Mouse (Mus musculus) stomach, postnatal 0 days (tissue): ENCODE data around the gene Lman2l. TPM values are rescaled to one million over a fixed set of nuclear protein-coding genes. Genes with fewer than 3 reads are reported as not detected.

ENCODE experiments used
- ATAC-seq: fragments of 200-750 bp; cut with Nextera tagmentation; 2 replicates; pipeline ENCODE4 v1.8.0; 2017; ENCODE audit not compliant: low FRiP score, low TSS enrichment
- DNase-seq: peaks from one replicate; pipeline ENCODE4 v3.0.0-alpha.2; 2016; ENCODE audit warnings: low spot score
- H3K27ac ChIP-seq: fragments of 300-500 bp; sonication (generic); replicated peaks from 2 replicates; pipeline ENCODE4 v1.5.1; 2014; ENCODE audit warnings: mild to moderate bottlenecking, control low read depth
- H3K27me3 ChIP-seq: fragments of 300-500 bp; sonication (generic); 2 replicates; pipeline ENCODE4 v1.6.1; 2014; ENCODE audit warnings: low read length; ENCODE audit not compliant: control insufficient read depth, insufficient read depth
- H3K36me3 ChIP-seq: fragments of 300-500 bp; sonication (generic); 2 replicates; pipeline ENCODE4 v1.6.1; 2014; ENCODE audit warnings: low read length, mixed read lengths; ENCODE audit not compliant: control insufficient read depth, insufficient read depth
- H3K4me1 ChIP-seq: fragments of 300-500 bp; sonication (generic); replicated peaks from 2 replicates; pipeline ENCODE4 v1.6.1; 2014; ENCODE audit warnings: antibody characterized with exemption; ENCODE audit not compliant: control insufficient read depth, insufficient read depth
- H3K4me2 ChIP-seq: fragments of 300-500 bp; sonication (generic); replicated peaks from 2 replicates; pipeline ENCODE4 v1.6.1; 2014; ENCODE audit warnings: low read depth, mild to moderate bottlenecking, control low read depth, moderate library complexity
- H3K4me3 ChIP-seq: fragments of 300-500 bp; sonication (generic); 2 replicates; pipeline ENCODE4 v1.5.1; 2014; ENCODE audit warnings: low read depth, low read length, control low read depth
- H3K9ac ChIP-seq: fragments of 300-500 bp; sonication (generic); 2 replicates; pipeline ENCODE4 v1.6.1; 2014; ENCODE audit warnings: mild to moderate bottlenecking, low read length, control low read depth, mixed read lengths
- H3K9me3 ChIP-seq: fragments of 300-500 bp; sonication (generic); 2 replicates; pipeline ENCODE4 v1.6.1; 2016; ENCODE audit warnings: low read length; ENCODE audit not compliant: control insufficient read depth
- CTCF ChIP-seq: IDR thresholded peaks from 2 replicates; pipeline ENCODE4 v1.5.1; 2016; ENCODE audit warnings: antibody characterized with exemption, low read depth, mild to moderate bottlenecking, moderate library complexity
- EP300 ChIP-seq: optimal IDR thresholded peaks from 2 replicates; pipeline ENCODE3; 2016; ENCODE audit warnings: antibody characterized with exemption
- WGBS: fragments of 180-500 bp; shearing (Covaris S2); extraction: QIAGEN DNeasy Blood & Tissue Kit; methylation state at CpG from one replicate; pipeline ENCODE4 v1.1.7; 2014; 5-methylcytosine and 5-hydroxymethylcytosine counted together
- polyA plus RNA-seq: library from polyadenylated mRNA; unstranded; fragments of >200 nt; fragmentation: Nextera tagmentation; extraction: Ambion mirVana; gene quantifications from 2 replicates; pipeline ENCODE4 v1.2.1, GENCODE M21; 2015

Lman2l gene
- polyA plus RNA-seq, 1 experiment from 2014 or later: 16.5 TPM

DNA sequence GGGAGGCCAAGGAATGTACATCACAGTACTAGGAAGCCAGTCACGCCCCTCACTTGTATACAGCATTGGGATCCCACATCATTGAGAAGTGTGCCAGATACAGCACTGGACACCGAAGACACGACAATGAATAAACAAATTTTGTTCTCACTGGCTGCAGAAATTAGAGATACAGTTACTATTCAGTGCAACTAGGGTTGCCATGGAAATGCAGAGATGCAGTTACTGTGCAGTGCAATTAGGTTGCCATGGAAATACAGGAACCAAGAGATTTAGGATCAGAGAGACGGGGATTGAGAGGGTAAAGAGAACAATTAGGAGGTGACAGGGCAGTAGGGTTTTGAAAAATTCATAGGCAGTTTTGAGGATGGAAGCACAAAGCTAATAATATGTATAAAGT is 43.6 kb downstream of the Lman2l start:
- Histone ChIP-seq H3K4me2 (no peak overlapping the region), H3K9me3 (no peaks in the 10 kb centered on the region), H3K27me3 (no peaks in the 10 kb centered on the region), H3K9ac (no peak overlapping the region), H3K4me3 (no peak overlapping the region), H3K27ac (no peak overlapping the region), H3K4me1 (no peaks in the 10 kb centered on the region), H3K36me3 (no peaks in the 10 kb centered on the region)
- no peak for TF ChIP-seq EP300
- TF ChIP-seq CTCF: no peak
- ATAC-seq (no peak), DNase-seq (no peak)
- WGBS: 49% methylated on average over 4 of the region's 4 CpGs

DNA sequence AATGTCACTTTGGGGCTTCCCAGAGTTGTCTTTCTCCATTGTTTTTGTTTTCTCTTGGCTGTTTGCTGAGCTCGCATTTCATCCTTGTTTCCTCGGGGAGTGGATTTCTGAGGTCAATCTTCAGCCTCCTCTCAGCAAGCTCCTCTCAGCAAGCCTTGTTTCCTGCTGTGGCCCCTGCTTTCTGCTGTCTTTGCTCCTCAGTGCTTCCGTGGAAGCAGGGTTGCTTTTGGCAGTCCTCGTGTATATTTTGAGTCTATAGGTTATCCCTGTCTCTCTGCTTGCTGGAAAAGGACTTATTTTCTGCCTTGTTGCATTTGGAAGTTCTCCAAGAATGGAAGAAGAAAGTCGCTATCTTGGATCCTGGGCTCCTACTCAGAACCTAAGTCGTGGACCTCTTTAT is 48.0 kb downstream of the Lman2l start:
- H3K36me3 ChIP-seq: no peaks in the 10 kb centered on the region
- ATAC-seq (no peak), DNase-seq (no peak)
- no peak for TF ChIP-seq EP300
- TF ChIP-seq CTCF: no peak
- H3K27me3 ChIP-seq: no peaks in the 10 kb centered on the region
- H3K4me2 ChIP-seq: no peak overlapping the region
- no peaks in the 10 kb centered on the region for H3K4me1 ChIP-seq
- H3K9me3 ChIP-seq: no peaks in the 10 kb centered on the region
- H3K27ac ChIP-seq: no peak overlapping the region
- WGBS: 15% methylated on average over 6 of the region's 6 CpGs
- no peak overlapping the region for H3K9ac ChIP-seq
- H3K4me3 ChIP-seq: no peak overlapping the region

DNA sequence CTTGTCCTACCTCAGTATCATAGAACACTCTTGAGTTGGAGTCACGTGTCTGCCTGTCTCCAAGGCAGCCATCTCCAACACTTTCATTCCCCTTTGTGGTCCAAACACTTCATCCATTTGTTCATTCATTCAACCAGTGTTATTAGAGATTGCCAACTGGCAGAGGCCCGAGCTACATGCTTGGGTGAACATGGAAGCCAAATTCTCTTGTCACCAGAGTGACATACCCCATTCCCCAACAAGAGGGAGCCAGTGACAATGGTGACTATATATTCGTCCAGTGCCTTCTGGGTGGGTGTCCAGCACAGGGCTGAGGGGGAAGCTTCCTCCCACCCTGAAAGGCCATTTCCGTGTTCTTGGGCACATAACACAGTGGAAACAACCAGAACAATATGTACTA is 65.5 kb downstream of the Lman2l start:
- H3K4me3 ChIP-seq: no peak overlapping the region
- H3K4me1 ChIP-seq: no peaks in the 10 kb centered on the region
- WGBS: 69% methylated on average over 4 of the region's 4 CpGs
- no peaks in the 10 kb centered on the region for H3K27me3 ChIP-seq
- H3K9ac ChIP-seq: no peak overlapping the region
- TF ChIP-seq CTCF: no peak; the same call in 1 of the 2 replicates
- TF ChIP-seq EP300: no peak
- H3K9me3 ChIP-seq: no peaks in the 10 kb centered on the region
- ATAC-seq (no peak), DNase-seq (no peak)
- H3K36me3 ChIP-seq: no peaks in the 10 kb centered on the region
- no peak overlapping the region for H3K4me2 ChIP-seq
- no peak overlapping the region for H3K27ac ChIP-seq

DNA sequence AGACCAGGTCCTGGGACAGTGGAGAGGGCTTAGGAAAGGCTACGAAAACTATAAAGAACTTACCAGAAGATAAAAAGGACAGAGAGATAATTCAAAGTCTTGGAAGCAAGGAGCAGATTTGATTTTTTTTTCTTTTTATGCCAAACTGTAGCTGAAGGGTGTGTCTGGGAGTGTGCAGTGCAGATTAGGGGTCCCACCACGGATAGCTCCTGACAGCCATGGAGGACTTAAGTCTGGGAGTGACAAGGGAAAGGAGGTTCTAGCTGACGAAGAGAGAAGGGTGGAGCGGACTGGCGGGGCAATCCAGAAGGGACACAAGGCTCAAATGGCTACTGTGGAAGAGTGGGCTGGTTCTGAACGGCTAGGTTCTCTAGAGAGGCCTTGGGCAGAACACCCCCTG is 66.2 kb downstream of the Lman2l start:
- 69% methylated on average over 6 of the region's 6 CpGs for WGBS
- ATAC-seq (no peak), DNase-seq (no peak)
- H3K9me3 ChIP-seq: no peaks in the 10 kb centered on the region
- H3K4me3 ChIP-seq: no peak overlapping the region
- H3K4me2 ChIP-seq: no peak overlapping the region
- no peak overlapping the region for H3K27ac ChIP-seq
- TF ChIP-seq EP300: no peak
- TF ChIP-seq CTCF: no peak
- no peaks in the 10 kb centered on the region for H3K4me1 ChIP-seq
- no peaks in the 10 kb centered on the region for H3K27me3 ChIP-seq
- no peaks in the 10 kb centered on the region for H3K36me3 ChIP-seq
- no peak overlapping the region for H3K9ac ChIP-seq

DNA sequence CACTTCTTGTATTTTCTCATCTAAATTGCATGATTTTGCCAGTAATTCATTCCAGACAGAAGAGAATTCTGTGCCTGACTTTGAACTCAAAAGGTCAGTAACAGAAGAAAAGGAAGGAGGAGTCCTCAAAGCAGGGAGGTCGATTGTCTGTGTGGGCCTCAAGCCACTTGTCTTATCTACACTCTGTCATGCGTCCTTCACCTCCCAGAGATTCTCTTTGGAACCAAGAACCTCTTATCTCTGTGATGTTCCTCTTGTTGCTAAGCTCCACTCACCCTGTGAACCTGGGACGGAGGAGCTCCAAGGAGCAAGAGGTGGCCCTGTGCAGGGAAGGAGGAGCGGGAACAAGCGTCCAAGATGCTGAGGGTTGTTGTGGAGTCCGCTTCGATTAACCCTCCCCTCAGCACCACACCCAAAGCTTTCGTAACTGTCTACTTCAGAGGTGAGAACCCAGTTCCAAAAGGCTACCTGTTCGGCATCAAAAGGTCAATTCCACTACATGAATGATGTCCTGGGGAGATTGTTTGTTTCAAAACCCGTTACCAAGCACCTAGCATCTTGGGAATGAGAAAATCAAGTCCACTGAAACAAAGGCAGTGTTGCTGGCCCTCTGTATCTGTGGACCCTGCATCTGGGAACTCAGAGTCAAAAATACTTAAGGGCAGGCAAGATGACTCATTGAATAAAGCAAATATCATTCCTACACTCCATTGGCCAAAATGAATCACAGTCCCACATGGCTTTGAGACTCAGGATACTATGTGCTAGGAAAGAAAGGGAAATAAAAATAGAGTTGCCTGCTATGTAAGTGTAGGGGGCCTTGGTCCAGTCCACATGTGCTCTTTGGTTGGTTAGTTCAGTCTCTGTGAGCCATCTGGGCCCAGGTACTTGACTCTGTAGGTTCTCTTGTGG is 72.9 kb downstream of the Lman2l start, which contains the start of gene Fer1l5:
TSS of gene Fer1l5 (plus strand) at position 358 of the 912 bp plus-strand sequence.
- DNase-seq (no peak), ATAC-seq (no peak)
- Histone ChIP-seq H3K9me3 (no peaks in the 10 kb centered on the region), H3K27ac (no peak within 1 kb of the TSS), H3K4me3 (no peak within 1 kb of the TSS), H3K4me2 (no peak within 1 kb of the TSS), H3K4me1 (peaks cover 2% of the 10 kb centered on the region; the same call in 1 of the 2 replicates), H3K9ac (no peak within 1 kb of the TSS), H3K36me3 (no peaks in the 10 kb centered on the region), H3K27me3 (no peaks in the 10 kb centered on the region)
- no peak for TF ChIP-seq CTCF
- no peak for TF ChIP-seq EP300
- 81% methylated on average over 10 of the region's 10 CpGs for WGBS

DNA sequence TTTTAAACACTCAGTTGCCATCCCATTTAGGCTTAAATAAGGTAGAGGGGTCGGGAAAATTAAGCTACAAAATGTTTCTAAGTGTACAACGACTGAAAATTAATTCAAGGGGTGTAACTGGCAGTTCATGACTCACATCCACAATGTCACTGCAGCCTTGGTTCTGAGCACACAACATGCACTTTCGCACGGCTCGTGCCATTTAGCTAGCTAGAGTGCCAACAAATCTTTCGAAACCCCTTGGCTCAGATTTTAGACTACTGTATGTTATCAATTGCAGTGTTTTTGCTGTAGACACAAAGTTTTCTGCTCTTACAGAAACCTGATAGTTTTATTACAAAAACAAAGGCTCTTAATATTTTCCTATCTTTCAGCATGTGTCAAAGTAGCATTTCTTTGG is 74.2 kb downstream of the Lman2l start:
- Histone ChIP-seq H3K4me3 (no peak overlapping the region), H3K9me3 (no peaks in the 10 kb centered on the region), H3K9ac (no peak overlapping the region), H3K36me3 (no peaks in the 10 kb centered on the region), H3K4me2 (no peak overlapping the region), H3K27me3 (no peaks in the 10 kb centered on the region), H3K4me1 (peaks cover 2% of the 10 kb centered on the region; the same call in 1 of the 2 replicates), H3K27ac (no peak overlapping the region)
- TF ChIP-seq EP300: no peak
- TF ChIP-seq CTCF: no peak
- whole genome bisulfite sequencing: 66% methylated on average over 6 of the region's 6 CpGs
- DNase-seq (no peak), ATAC-seq (no peak)

Other genes with a start within 250 kb of the Lman2l start
- 28.9 and 31.7 TPM in 2 replicates for gene Uggt1, start 200.6 kb downstream of the Lman2l start, polyA plus RNA-seq
- gene Neurl3, start 170.6 kb downstream of the Lman2l start, polyA plus RNA-seq: 24.4 TPM in 2 replicates
- gene Arid5a, start 137.5 kb downstream of the Lman2l start, polyA plus RNA-seq: 4.0 and 4.1 TPM in 2 replicates
- 16.2 and 18.0 TPM in 2 replicates for gene Kansl3, start 76.1 kb downstream of the Lman2l start, polyA plus RNA-seq
- 0.13 and 0.21 TPM in 2 replicates for gene Fer1l5, start 73.0 kb downstream of the Lman2l start, polyA plus RNA-seq
- 18.2 and 19.1 TPM in 2 replicates for gene Cnnm4, start 26.3 kb upstream of the Lman2l start, polyA plus RNA-seq
- 1.6 and 2.0 TPM in 2 replicates for gene Cnnm3, start 66.6 kb upstream of the Lman2l start, polyA plus RNA-seq
- gene Ankrd23, start 91.6 kb upstream of the Lman2l start, polyA plus RNA-seq: 6.1 and 8.5 TPM in 2 replicates
- 0.28 and 0.33 TPM in 2 replicates for gene Gm42417, start 94.2 kb upstream of the Lman2l start, polyA plus RNA-seq
- 19.5 and 20.1 TPM in 2 replicates for gene Ankrd39, start 102.2 kb upstream of the Lman2l start, polyA plus RNA-seq
- 5.0 and 5.1 TPM in 2 replicates for gene Sema4c, start 113.1 kb upstream of the Lman2l start, polyA plus RNA-seq
- 0.59 and 0.77 TPM in 2 replicates for gene Fam178b, start 237.9 kb upstream of the Lman2l start, polyA plus RNA-seq
- gene Cox5b, start 246.2 kb upstream of the Lman2l start, polyA plus RNA-seq: 829 and 834 TPM in 2 replicates